Mouse (Mus musculus) MEL (cell line): ENCODE measurements around the gene Abcd4. TPM values are rescaled to one million over a fixed set of nuclear protein-coding genes. Genes with fewer than 3 reads are reported as not detected.

ENCODE experiments used
- DNase-seq: peaks from one replicate; pipeline ENCODE4 v3.0.0; 2011; ENCODE audit warnings: low read depth, low spot score
- H3K27ac ChIP-seq: 2 replicates; pipeline ENCODE4 v1.5.1; 2012; ENCODE audit warnings: low read depth, mild to moderate bottlenecking, control low read depth, low read length, moderate library complexity; ENCODE audit not compliant: control insufficient read depth
- H3K27me3 ChIP-seq, 2 experiments: fragments of 150-350 bp in 1 of 2; sonication (generic) in 1 of 2; 2 replicates each; pipeline ENCODE4 v1.6.1; 2012; ENCODE audit warnings: low read length in 2 of 2, mild to moderate bottlenecking in 2 of 2, improper control_type of control experiment in 1 of 2, moderate library complexity in 1 of 2; ENCODE audit not compliant: insufficient read depth in 2 of 2, control insufficient read depth in 1 of 2
- H3K36me3 ChIP-seq, 2 experiments: 2 replicates each; pipeline ENCODE4 v1.6.1; 2012 to 2014; ENCODE audit warnings: low read length in 2 of 2, improper control_type of control experiment in 1 of 2, inconsistent platforms in 1 of 2, mild to moderate bottlenecking in 1 of 2; ENCODE audit not compliant: insufficient read depth in 2 of 2, control insufficient read depth in 1 of 2
- H3K4me1 ChIP-seq, 2 experiments: fragments of 150-350 bp in 1 of 2; sonication (generic) in 1 of 2; 2 replicates each; pipeline ENCODE4 v1.6.1; 2012; ENCODE audit warnings: low read length in 2 of 2, improper control_type of control experiment in 1 of 2, mild to moderate bottlenecking in 1 of 2; ENCODE audit not compliant: insufficient read depth in 2 of 2, control insufficient read depth in 1 of 2
- H3K4me3 ChIP-seq, 2 experiments: fragments of 150-350 bp in 1 of 2; sonication (generic) in 1 of 2; 2 replicates each; pipeline ENCODE4 v1.5.1; 2012; ENCODE audit warnings: low read depth in 2 of 2, low read length in 2 of 2, mild to moderate bottlenecking in 2 of 2, moderate library complexity in 2 of 2, control low read depth in 1 of 2, improper control_type of control experiment in 1 of 2; ENCODE audit not compliant: control insufficient read depth in 1 of 2, insufficient read depth in 1 of 2
- H3K79me2 ChIP-seq: 2 replicates; pipeline ENCODE4 v1.6.1; 2012; ENCODE audit warnings: mild to moderate bottlenecking, low read length, moderate library complexity; ENCODE audit not compliant: control insufficient read depth, poor library complexity, insufficient read depth
- H3K9ac ChIP-seq: 2 replicates; pipeline ENCODE4 v1.6.1; 2012; ENCODE audit warnings: low read depth, mild to moderate bottlenecking, control low read depth, low read length, moderate library complexity; ENCODE audit not compliant: control insufficient read depth, poor library complexity, severe bottlenecking
- H3K9me3 ChIP-seq: fragments of 150-350 bp; sonication (generic); replicated peaks from 2 replicates; pipeline ENCODE4 v1.6.1; 2012; ENCODE audit warnings: mild to moderate bottlenecking, low read length, improper control_type of control experiment, moderate library complexity; ENCODE audit not compliant: insufficient read depth
- BHLHE40 ChIP-seq: IDR thresholded peaks from 2 replicates; pipeline ENCODE4 v1.6.1; 2012; ENCODE audit warnings: low read depth, mild to moderate bottlenecking, inconsistent platforms, low read length, improper control_type of control experiment, borderline replicate concordance
- CHD1 ChIP-seq: IDR thresholded peaks from 2 replicates; pipeline ENCODE4 v1.6.1; 2012; ENCODE audit warnings: low read depth, mild to moderate bottlenecking, inconsistent platforms, low read length, improper control_type of control experiment
- CTCF ChIP-seq, 3 experiments: IDR thresholded peaks in 2 of 3; conservative IDR thresholded peaks in 1 of 3; 2 replicates each; pipeline ENCODE4 v1.5.1; 2011 to 2012; ENCODE audit warnings: low read length in 3 of 3, low read depth in 2 of 3, mild to moderate bottlenecking in 2 of 3, improper control_type of control experiment in 1 of 3, inconsistent platforms in 1 of 3, mixed read lengths in 1 of 3, moderate library complexity in 1 of 3; ENCODE audit not compliant: control insufficient read depth in 1 of 3, insufficient read depth in 1 of 3, poor library complexity in 1 of 3, severe bottlenecking in 1 of 3
- E2F4 ChIP-seq: IDR thresholded peaks from 2 replicates; pipeline ENCODE4 v1.6.1; 2011; ENCODE audit warnings: low read depth, low read length, improper control_type of control experiment, borderline replicate concordance
- ETS1 ChIP-seq: IDR thresholded peaks from 2 replicates; pipeline ENCODE4 v1.6.1; 2012; ENCODE audit warnings: low read depth, mild to moderate bottlenecking, inconsistent platforms, low read length, improper control_type of control experiment, moderate library complexity
- GABPA ChIP-seq: IDR thresholded peaks from 2 replicates; pipeline ENCODE4 v1.6.1; 2012; ENCODE audit warnings: low read depth, mild to moderate bottlenecking, inconsistent platforms, low read length, improper control_type of control experiment, moderate library complexity
- HCFC1 ChIP-seq: IDR thresholded peaks from 2 replicates; pipeline ENCODE4 v1.6.1; 2012; ENCODE audit warnings: low read depth, mild to moderate bottlenecking, inconsistent platforms, low read length, improper control_type of control experiment, moderate library complexity
- JUND ChIP-seq: IDR thresholded peaks from 2 replicates; pipeline ENCODE4 v1.6.1; 2011; ENCODE audit warnings: low read depth, mild to moderate bottlenecking, improper control_type of control experiment, low read length
- MAX ChIP-seq: IDR thresholded peaks from 2 replicates; pipeline ENCODE4 v1.6.1; 2011; ENCODE audit warnings: low read length, improper control_type of control experiment
- MEF2A ChIP-seq: IDR thresholded peaks from 2 replicates; pipeline ENCODE4 v1.6.1; 2014; ENCODE audit warnings: low read depth, mild to moderate bottlenecking, inconsistent platforms, low read length, improper control_type of control experiment; ENCODE audit not compliant: poor library complexity, insufficient replicate concordance, severe bottlenecking; ENCODE audit errors: extremely low read depth
- MXI1 ChIP-seq: IDR thresholded peaks from 2 replicates; pipeline ENCODE4 v1.6.1; 2011; ENCODE audit warnings: mild to moderate bottlenecking, low read depth, low read length, improper control_type of control experiment
- MYB ChIP-seq: IDR thresholded peaks from 2 replicates; pipeline ENCODE4 v1.6.1; 2011; ENCODE audit warnings: mild to moderate bottlenecking, low read depth, low read length, improper control_type of control experiment
- MYC ChIP-seq: IDR thresholded peaks from 2 replicates; pipeline ENCODE4 v1.6.1; 2011; ENCODE audit warnings: low read depth, mild to moderate bottlenecking, low read length, improper control_type of control experiment, moderate library complexity
- NRF1 ChIP-seq: IDR thresholded peaks from 2 replicates; pipeline ENCODE4 v1.6.1; 2014; ENCODE audit warnings: low read depth, mild to moderate bottlenecking, inconsistent platforms, low read length, improper control_type of control experiment, moderate library complexity; ENCODE audit not compliant: poor library complexity, insufficient read depth, severe bottlenecking
- POLR2AphosphoS2 ChIP-seq: IDR thresholded peaks from 2 replicates; pipeline ENCODE4 v1.6.1; 2011; ENCODE audit warnings: low read length, improper control_type of control experiment
- POLR2AphosphoS5 ChIP-seq: IDR thresholded peaks from 2 replicates; pipeline ENCODE4 v1.6.1; 2012; ENCODE audit warnings: low read depth, borderline replicate concordance, mild to moderate bottlenecking, inconsistent platforms, low read length, moderate library complexity, mixed read lengths
- RAD21 ChIP-seq: IDR thresholded peaks from 2 replicates; pipeline ENCODE4 v1.6.1; 2011; ENCODE audit warnings: mild to moderate bottlenecking, low read depth, low read length, improper control_type of control experiment
- SIN3A ChIP-seq: IDR thresholded peaks from 2 replicates; pipeline ENCODE4 v1.6.1; 2012; ENCODE audit warnings: low read length, improper control_type of control experiment, inconsistent platforms
- TBP ChIP-seq: IDR thresholded peaks from 2 replicates; pipeline ENCODE4 v1.8.0; 2011; ENCODE audit warnings: low read depth, low read length, improper control_type of control experiment
- TCF12 ChIP-seq: IDR thresholded peaks from 2 replicates; pipeline ENCODE4 v1.6.1; 2014; ENCODE audit warnings: low read depth, mild to moderate bottlenecking, inconsistent platforms, low read length, improper control_type of control experiment, moderate library complexity
- UBTF ChIP-seq: IDR thresholded peaks from 2 replicates; pipeline ENCODE4 v1.6.1; 2012; ENCODE audit warnings: low read depth, mild to moderate bottlenecking, inconsistent platforms, low read length, improper control_type of control experiment, moderate library complexity, borderline replicate concordance; ENCODE audit not compliant: insufficient read depth
- USF1 ChIP-seq: IDR thresholded peaks from 2 replicates; pipeline ENCODE4 v1.6.1; 2014; ENCODE audit warnings: low read depth, mild to moderate bottlenecking, inconsistent platforms, low read length, improper control_type of control experiment, moderate library complexity
- USF2 ChIP-seq, 2 experiments: IDR thresholded peaks; 2 replicates each; pipeline ENCODE4 v1.6.1; 2011 to 2012; ENCODE audit warnings: improper control_type of control experiment in 2 of 2, low read length in 2 of 2, borderline replicate concordance in 1 of 2, inconsistent platforms in 1 of 2, low read depth in 1 of 2, mild to moderate bottlenecking in 1 of 2; ENCODE audit not compliant: insufficient read depth in 1 of 2
- ZKSCAN1 ChIP-seq: IDR thresholded peaks from 2 replicates; pipeline ENCODE4 v1.6.1; 2012; ENCODE audit warnings: low read depth, mild to moderate bottlenecking, inconsistent platforms, low read length, improper control_type of control experiment, moderate library complexity
- ZMIZ1 ChIP-seq: IDR thresholded peaks from 2 replicates; pipeline ENCODE4 v1.6.1; 2012; ENCODE audit warnings: low read depth, mild to moderate bottlenecking, inconsistent platforms, low read length, improper control_type of control experiment, moderate library complexity
- ZNF384 ChIP-seq: IDR thresholded peaks from 2 replicates; pipeline ENCODE4 v1.6.1; 2012; ENCODE audit warnings: low read depth, mild to moderate bottlenecking, inconsistent platforms, low read length, improper control_type of control experiment
- polyA plus RNA-seq, 2 experiments: library from polyadenylated mRNA; stranded (reverse) in 1 of 2; unstranded in 1 of 2; fragments of >175 nt in 1 of 2; fragments of >200 nt in 1 of 2; gene quantifications; 2 replicates each; pipeline versions ENCODE4 v1.2.1 to v1.2.4; 2012; ENCODE audit warnings: low replicate concordance in 2 of 2, low read depth in 1 of 2; ENCODE audit not compliant: insufficient read length in 2 of 2, insufficient read depth in 1 of 2, missing spikeins in 1 of 2
- total RNA-seq: library from RNA; depleted of rRNA; stranded (reverse); fragments of 300-350 nt; gene quantifications from 2 replicates; pipeline ENCODE4 v1.2.3, GENCODE M21; 2012

The Abcd4 gene
- total and polyA plus RNA-seq, 3 experiments, result 3.5 to 7.1 TPM; not detected in 1

GRCm38 (mm10) chr12:84617663-84618062, 450 bp upstream of the Abcd4 start:
- peak overlapping the region; percentile 57 for H3K27ac ChIP-seq
- no peaks in the 10 kb centered on the region for H3K9me3 ChIP-seq
- H3K4me1 ChIP-seq, result peaks cover 0 to 3% of the 10 kb centered on the region in 2 experiments; a peak in 2 of 4 replicates
- no peak for TF ChIP-seq RAD21
- no peak for TF ChIP-seq ZNF384
- TF ChIP-seq NRF1, result no peak
- TF ChIP-seq USF2 (IDR thresholded peaks at IDR 0.05; ENCODE audit: borderline replicate concordance in 1 of 2, insufficient read depth in 1 of 2, low read depth in 1 of 2, low read length in 2 of 2), result no peak
- TF ChIP-seq MAX, result peak; percentile 48; the same call in 1 of the 2 replicates
- TF ChIP-seq MYC, result no peak
- TF ChIP-seq ZMIZ1, result no peak
- no peak for TF ChIP-seq HCFC1
- peak; percentile 54 for TF ChIP-seq MXI1
- no peak for TF ChIP-seq MYB
- TF ChIP-seq BHLHE40, result no peak
- no peak for TF ChIP-seq ETS1
- no peak for TF ChIP-seq JUND
- no peak for TF ChIP-seq CHD1
- no peak for TF ChIP-seq GABPA
- TF ChIP-seq POLR2AphosphoS2, result no peak
- TF ChIP-seq USF1, result peak; percentile 75
- TF ChIP-seq E2F4, result no peak
- TF ChIP-seq MEF2A, result no peak
- TF ChIP-seq SIN3A, result no peak
- no peak for TF ChIP-seq ZKSCAN1
- no peak for TF ChIP-seq POLR2AphosphoS5
- TF ChIP-seq UBTF, result no peak
- no peak for TF ChIP-seq TCF12
- TF ChIP-seq CTCF (IDR thresholded peaks at IDR 0.05 in 2 of 3, conservative IDR thresholded peaks at IDR 0.05 in 1 of 3; ENCODE audit: control insufficient read depth in 1 of 3, insufficient read depth in 1 of 3, low read depth in 2 of 3, low read length in 3 of 3, poor library complexity in 1 of 3, severe bottlenecking in 1 of 3), result peak in 2 of 3 experiments; percentile 32 to 34; a peak in 3 of 6 replicates
- TF ChIP-seq TBP, result no peak; the same call in 1 of the 2 replicates
- H3K9ac ChIP-seq, result peak overlapping the region; percentile 86
- DNase-seq, result peak; percentile 66
- H3K79me2 ChIP-seq, result peaks cover 1% of the 10 kb centered on the region; the same call in 1 of the 2 replicates
- H3K36me3 ChIP-seq, result peaks cover 0 to 2% of the 10 kb centered on the region in 2 experiments; a peak in 1 of 4 replicates
- peak overlapping the region; percentile 68 to 98 for H3K4me3 ChIP-seq
- H3K27me3 ChIP-seq, result no peaks in the 10 kb centered on the region
